Comparison of ENCODE assay signal across 8 mouse cellular contexts in genomic region chr6:72379377-72380130, GRCm38 (mm10). TPM values are rescaled to one million over a fixed set of nuclear protein-coding genes. Genes with fewer than 3 reads are reported as not detected.
DNase-seq lines count a peak whose midpoint lies in the region; ATAC-seq lines count a peak whose summit lies in the region.

No protein-coding gene starts in this region.

- no peaks in the 10 kb centered on the region for H3K4me1 ChIP-seq in kidney, embryonic 14.5 days (ENCODE audit: control insufficient read depth, insufficient read depth, low read length)
- peaks cover 9% of the 10 kb centered on the region for H3K4me1 ChIP-seq in embryonic facial prominence, embryonic 10.5 days
- peaks cover 10% of the 10 kb centered on the region for H3K4me1 ChIP-seq in hindbrain, embryonic 10.5 days (replicated peaks)
- peaks cover 63% of the 10 kb centered on the region for H3K4me1 ChIP-seq in liver, embryonic 16.5 days (ENCODE audit: control insufficient read depth, low read depth, low read length)

- H3K27ac ChIP-seq in kidney, embryonic 14.5 days (ENCODE audit: low read depth, low read length): peak overlapping the region; percentile 21; the same call in 1 of the 2 replicates
- H3K27ac ChIP-seq in embryonic facial prominence, embryonic 10.5 days (replicated peaks): peak overlapping the region; percentile 78; the same call in 1 of the 2 replicates
- peak overlapping the region; percentile 71 for H3K27ac ChIP-seq in hindbrain, embryonic 10.5 days
- H3K27ac ChIP-seq in liver, embryonic 16.5 days (ENCODE audit: low read length): peak overlapping the region; percentile 95

- WGBS in kidney, embryonic 14.5 days: 41% methylated on average over 7 of the region's 7 CpGs
- WGBS in embryonic facial prominence, embryonic 10.5 days: 33% methylated on average over 7 of the region's 7 CpGs
- WGBS in hindbrain, embryonic 10.5 days: 37% methylated on average over 7 of the region's 7 CpGs
- WGBS in liver, embryonic 16.5 days (ENCODE audit: insufficient replicate concordance): 13% methylated on average over 7 of the region's 7 CpGs

- no peaks in the 10 kb centered on the region for H3K36me3 ChIP-seq in kidney, embryonic 14.5 days (ENCODE audit: control insufficient read depth, insufficient read depth, low read length)
- peaks cover under 1% of the 10 kb centered on the region; the same call in 1 of the 2 replicates for H3K36me3 ChIP-seq in embryonic facial prominence, embryonic 10.5 days (replicated peaks)
- no peaks in the 10 kb centered on the region for H3K36me3 ChIP-seq in hindbrain, embryonic 10.5 days
- H3K36me3 ChIP-seq in liver, embryonic 16.5 days (ENCODE audit: control insufficient read depth, insufficient read depth): peaks cover 6% of the 10 kb centered on the region; the same call in 1 of the 2 replicates

- no peak; the same call in 1 of the 2 replicates for ATAC-seq in kidney, embryonic 14.5 days (ENCODE audit: low FRiP score, low TSS enrichment)
- peak; percentile 17 for ATAC-seq in liver, embryonic 16.5 days (ENCODE audit: low read depth)

- peaks cover 11% of the 10 kb centered on the region; the same call in 1 of the 2 replicates for H3K27me3 ChIP-seq in kidney, embryonic 14.5 days (ENCODE audit: control insufficient read depth, insufficient read depth, low read length)
- H3K27me3 ChIP-seq in embryonic facial prominence, embryonic 10.5 days (replicated peaks; ENCODE audit: low read depth, poor library complexity, severe bottlenecking): peaks cover 27% of the 10 kb centered on the region
- H3K27me3 ChIP-seq in hindbrain, embryonic 10.5 days (ENCODE audit: insufficient read depth, poor library complexity, severe bottlenecking): peaks cover 40% of the 10 kb centered on the region
- no peaks in the 10 kb centered on the region for H3K27me3 ChIP-seq in liver, embryonic 16.5 days (ENCODE audit: control insufficient read depth, insufficient read depth, low read depth, low read length)

- H3K9me3 ChIP-seq in kidney, embryonic 14.5 days (ENCODE audit: control insufficient read depth, low read length): no peaks in the 10 kb centered on the region
- H3K9me3 ChIP-seq in embryonic facial prominence, embryonic 10.5 days: no peaks in the 10 kb centered on the region
- no peaks in the 10 kb centered on the region for H3K9me3 ChIP-seq in hindbrain, embryonic 10.5 days
- no peaks in the 10 kb centered on the region for H3K9me3 ChIP-seq in liver, embryonic 16.5 days (replicated peaks; ENCODE audit: control insufficient read depth, low read length)

- DNase-seq in kidney, adult 11 months: no peak
- DNase-seq in embryonic facial prominence, embryonic 10.5 days (ENCODE audit: low spot score): no peak
- no peak for DNase-seq in hindbrain, embryonic 10.5 days (ENCODE audit: low spot score)
- DNase-seq in cerebellum, adult 11 months: no peak
- DNase-seq in cerebellum, postnatal 25 days: no peak
- no peak for DNase-seq in adrenal gland, postnatal 4 days (ENCODE audit: low spot score in 2 of 2)

- H3K4me2 ChIP-seq in kidney, embryonic 14.5 days (replicated peaks; ENCODE audit: low read depth, low read length): peak overlapping the region; percentile 58
- peak overlapping the region; percentile 74 for H3K4me2 ChIP-seq in liver, embryonic 16.5 days (ENCODE audit: low read depth, low read length)

- peak overlapping the region; percentile 45 for H3K4me3 ChIP-seq in kidney, embryonic 14.5 days (ENCODE audit: low read length)
- peak overlapping the region; percentile 59 for H3K4me3 ChIP-seq in embryonic facial prominence, embryonic 10.5 days
- H3K4me3 ChIP-seq in hindbrain, embryonic 10.5 days: peak overlapping the region; percentile 55
- H3K4me3 ChIP-seq in liver, embryonic 16.5 days (ENCODE audit: low read depth, low read length): peak overlapping the region; percentile 84

- peak overlapping the region; percentile 53; the same call in 1 of the 2 replicates for H3K9ac ChIP-seq in kidney, embryonic 14.5 days (ENCODE audit: low read depth, low read length)
- peak overlapping the region; percentile 94 for H3K9ac ChIP-seq in liver, embryonic 16.5 days (ENCODE audit: low read depth, low read length)

RNA-seq across cellular contexts. Expression of gene Vamp5, which starts 0.7 kb away (rescaled TPM):
- polyA plus RNA-seq in kidney, embryonic 14.5 days (2014; fragmentation: Nextera tagmentation; extraction: Ambion mirVana): 32.1 and 38.4 TPM in 2 replicates
- polyA plus RNA-seq in embryonic facial prominence, embryonic 10.5 days (2016; fragmentation: Nextera tagmentation; extraction: Ambion mirVana): 13.6 and 15.9 TPM in 2 replicates
- 13.6 and 15.8 TPM in 2 replicates for polyA plus RNA-seq in hindbrain, embryonic 10.5 days (2016; fragmentation: Nextera tagmentation; extraction: Ambion mirVana)
- 54.9 and 62.8 TPM in 2 replicates for polyA plus RNA-seq in liver, embryonic 16.5 days (2015; fragmentation: Nextera tagmentation; extraction: Ambion mirVana)
- total RNA-seq in adrenal gland, postnatal 4 days (2021): 10 to 100 TPM; 33.0 to 40.5 TPM

RNA-seq across cellular contexts. Expression of gene Vamp8, which starts 10.9 kb away (rescaled TPM):
- polyA plus RNA-seq in kidney, embryonic 14.5 days (2014; fragmentation: Nextera tagmentation; extraction: Ambion mirVana): 114 and 143 TPM in 2 replicates
- polyA plus RNA-seq in embryonic facial prominence, embryonic 10.5 days (2016; fragmentation: Nextera tagmentation; extraction: Ambion mirVana): 53.2 and 59.8 TPM in 2 replicates
- polyA plus RNA-seq in hindbrain, embryonic 10.5 days (2016; fragmentation: Nextera tagmentation; extraction: Ambion mirVana): 40.7 and 43.5 TPM in 2 replicates
- polyA plus RNA-seq in liver, embryonic 16.5 days (2015; fragmentation: Nextera tagmentation; extraction: Ambion mirVana): 212 and 230 TPM in 2 replicates
- total RNA-seq in adrenal gland, postnatal 4 days (2021): 100 to 1,000 TPM; 120 to 136 TPM

RNA-seq across cellular contexts. Expression of gene Rnf181, which starts 12.8 kb away (rescaled TPM):
- 103 and 106 TPM in 2 replicates for polyA plus RNA-seq in kidney, embryonic 14.5 days (2014; fragmentation: Nextera tagmentation; extraction: Ambion mirVana)
- polyA plus RNA-seq in embryonic facial prominence, embryonic 10.5 days (2016; fragmentation: Nextera tagmentation; extraction: Ambion mirVana): 106 and 111 TPM in 2 replicates
- 110 and 114 TPM in 2 replicates for polyA plus RNA-seq in hindbrain, embryonic 10.5 days (2016; fragmentation: Nextera tagmentation; extraction: Ambion mirVana)
- polyA plus RNA-seq in liver, embryonic 16.5 days (2015; fragmentation: Nextera tagmentation; extraction: Ambion mirVana): 86.5 and 91.9 TPM in 2 replicates
- 100 to 1,000 TPM; 329 to 344 TPM for total RNA-seq in adrenal gland, postnatal 4 days (2021)

RNA-seq across cellular contexts. Expression of gene Tmem150a, which starts 24.3 kb away (rescaled TPM):
- 18.3 and 18.7 TPM in 2 replicates for polyA plus RNA-seq in kidney, embryonic 14.5 days (2014; fragmentation: Nextera tagmentation; extraction: Ambion mirVana)
- polyA plus RNA-seq in embryonic facial prominence, embryonic 10.5 days (2016; fragmentation: Nextera tagmentation; extraction: Ambion mirVana): 6.1 and 6.3 TPM in 2 replicates
- 5.7 and 7.0 TPM in 2 replicates for polyA plus RNA-seq in hindbrain, embryonic 10.5 days (2016; fragmentation: Nextera tagmentation; extraction: Ambion mirVana)
- polyA plus RNA-seq in liver, embryonic 16.5 days (2015; fragmentation: Nextera tagmentation; extraction: Ambion mirVana): 54.4 and 59.7 TPM in 2 replicates
- total RNA-seq in adrenal gland, postnatal 4 days (2021): 10 to 100 TPM; 31.4 to 34.1 TPM

RNA-seq across cellular contexts. Expression of gene 0610030E20Rik, which starts 32.4 kb away (rescaled TPM):
- 26.7 and 29.8 TPM in 2 replicates for polyA plus RNA-seq in kidney, embryonic 14.5 days (2014; fragmentation: Nextera tagmentation; extraction: Ambion mirVana)
- 28.0 and 28.8 TPM in 2 replicates for polyA plus RNA-seq in embryonic facial prominence, embryonic 10.5 days (2016; fragmentation: Nextera tagmentation; extraction: Ambion mirVana)
- polyA plus RNA-seq in hindbrain, embryonic 10.5 days (2016; fragmentation: Nextera tagmentation; extraction: Ambion mirVana): 25.5 and 27.8 TPM in 2 replicates
- 11.8 and 14.1 TPM in 2 replicates for polyA plus RNA-seq in liver, embryonic 16.5 days (2015; fragmentation: Nextera tagmentation; extraction: Ambion mirVana)
- total RNA-seq in adrenal gland, postnatal 4 days (2021): 10 to 100 TPM; 32.5 to 34.3 TPM

Comparison
In these comparisons a context has a peak if more than half of its experiments do, and no peak if none do; other contexts are left out.
1. H3K27ac ChIP-seq: peak in every context shown above with its lines; median percentile 95 in liver, embryonic 16.5 days; 78 in embryonic facial prominence, embryonic 10.5 days; 71 in hindbrain, embryonic 10.5 days; 21 in kidney, embryonic 14.5 days.